ENCODE assay signal across 11 mouse cellular contexts in the genomic region with DNA sequence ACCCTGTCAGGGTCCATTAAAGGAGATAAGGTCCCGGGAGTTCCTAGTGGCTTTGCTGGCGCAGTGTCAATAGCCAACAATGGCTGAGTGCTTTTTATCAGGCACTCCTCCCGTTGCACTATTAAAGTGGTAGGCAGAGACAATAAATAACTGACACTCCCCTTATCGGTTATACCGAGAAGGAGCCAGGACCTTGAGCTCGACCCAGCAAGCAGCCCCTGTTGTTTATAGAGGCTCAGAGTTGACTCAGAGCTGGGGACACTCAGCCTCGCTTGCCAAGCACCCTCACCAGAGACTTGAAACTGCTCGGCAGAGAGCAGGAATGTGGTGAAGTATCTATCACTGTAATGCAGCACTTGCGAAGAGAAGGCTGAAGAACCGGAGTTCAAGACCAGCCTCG.
A peak's percentile ranks its signal among the peaks of the same experiment; 100 is the strongest.
DNase-seq lines count a peak whose midpoint lies in the region; ATAC-seq lines count a peak whose summit lies in the region.
"Had no signal": no experiment of that assay in that cellular context is flagged by ENCODE, and none has a peak within 500 bp of the region (broad histone marks: within the 10 kb centered on the region; RNA-seq: fewer than 3 reads in every experiment).

No protein-coding gene starts in this region.

- H3K4me2 ChIP-seq in neural tube, embryonic 13.5 days = no peak overlapping the region
- H3K4me2 ChIP-seq in neural tube, embryonic 15.5 days = no peak overlapping the region
- H3K4me2 ChIP-seq in heart, embryonic 14.5 days (ENCODE audit: low read length) = peak overlapping the region; percentile 30; the same call in 1 of the 2 replicates
- no peak overlapping the region; the same call in 1 of the 2 replicates for H3K4me2 ChIP-seq in intestine, embryonic 16.5 days (ENCODE audit: low read depth, low read length)

- H3K27ac ChIP-seq in neural tube, embryonic 13.5 days (replicated peaks) = peak overlapping the region; percentile 54
- no peak overlapping the region for H3K27ac ChIP-seq in neural tube, embryonic 15.5 days (replicated peaks)
- H3K27ac ChIP-seq in heart, embryonic 14.5 days (replicated peaks in 1 of 2; ENCODE audit: control insufficient read depth in 1 of 2, insufficient read depth in 1 of 2, low read depth in 2 of 2, low read length in 2 of 2) = peak overlapping the region; percentile 35 to 66
- H3K27ac ChIP-seq in intestine, embryonic 16.5 days (ENCODE audit: low read length) = 0 out of 2 replicates have a peak overlapping the region, but pooled peaks have one; percentile 11
- H3K27ac ChIP-seq: left cerebral cortex, adult 2 months had no signal

- 41% methylated on average over 11 of the region's 11 CpGs for WGBS in neural tube, embryonic 13.5 days
- WGBS in neural tube, embryonic 15.5 days = 38% methylated on average over 11 of the region's 11 CpGs
- 6% methylated on average over 11 of the region's 11 CpGs for WGBS in heart, embryonic 14.5 days
- 28% methylated on average over 11 of the region's 11 CpGs for whole genome bisulfite sequencing in intestine, embryonic 16.5 days

- no peak for DNase-seq in embryo, embryonic 10 days (ENCODE audit: low spot score)
- DNase-seq in gastrocnemius, postnatal 36 days = no peak
- DNase-seq: cerebellum, adult 18-20 months; kidney, postnatal 25 days; right cerebral cortex, postnatal 4 days had no signal

- H3K9ac ChIP-seq in neural tube, embryonic 13.5 days = no peak overlapping the region
- no peak overlapping the region for H3K9ac ChIP-seq in neural tube, embryonic 15.5 days (replicated peaks)
- H3K9ac ChIP-seq in heart, embryonic 14.5 days (ENCODE audit: low read length) = peak overlapping the region; percentile 41; the same call in 1 of the 2 replicates
- no peak overlapping the region for H3K9ac ChIP-seq in intestine, embryonic 16.5 days (ENCODE audit: low read depth, low read length)

- H3K36me3 ChIP-seq in neural tube, embryonic 13.5 days = no peaks in the 10 kb centered on the region
- no peaks in the 10 kb centered on the region for H3K36me3 ChIP-seq in neural tube, embryonic 15.5 days
- no peaks in the 10 kb centered on the region for H3K36me3 ChIP-seq in heart, embryonic 14.5 days (ENCODE audit: control insufficient read depth, insufficient read depth, low read length)
- H3K36me3 ChIP-seq in intestine, embryonic 16.5 days (ENCODE audit: control insufficient read depth, insufficient read depth, low read length) = no peaks in the 10 kb centered on the region

- H3K4me1 ChIP-seq in neural tube, embryonic 13.5 days (replicated peaks) = peaks cover 26% of the 10 kb centered on the region
- H3K4me1 ChIP-seq in neural tube, embryonic 15.5 days = peaks cover 12% of the 10 kb centered on the region
- peaks cover 49 to 53% of the 10 kb centered on the region in 2 experiments for H3K4me1 ChIP-seq in heart, embryonic 14.5 days (ENCODE audit: control insufficient read depth in 2 of 2, insufficient read depth in 2 of 2, low read length in 2 of 2)
- H3K4me1 ChIP-seq in intestine, embryonic 16.5 days (ENCODE audit: control insufficient read depth, insufficient read depth, low read length) = peaks cover 5% of the 10 kb centered on the region; the same call in 1 of the 2 replicates

- H3K27me3 ChIP-seq in neural tube, embryonic 13.5 days = no peaks in the 10 kb centered on the region; the same call in 1 of the 2 replicates
- no peaks in the 10 kb centered on the region for H3K27me3 ChIP-seq in neural tube, embryonic 15.5 days (replicated peaks)
- no peaks in the 10 kb centered on the region for H3K27me3 ChIP-seq in heart, embryonic 14.5 days (ENCODE audit: control insufficient read depth, insufficient read depth, low read length)
- H3K27me3 ChIP-seq in intestine, embryonic 16.5 days (replicated peaks; ENCODE audit: control insufficient read depth, insufficient read depth, low read length) = no peaks in the 10 kb centered on the region

- ATAC-seq in neural tube, embryonic 13.5 days (ENCODE audit: low read depth) = no peak
- ATAC-seq in neural tube, embryonic 15.5 days (ENCODE audit: low FRiP score) = no peak
- ATAC-seq in heart, embryonic 14.5 days (ENCODE audit: insufficient number of reproducible peaks, insufficient read depth, low FRiP score, low read depth) = peak; percentile 44; the same call in 1 of the 2 replicates
- ATAC-seq in intestine, embryonic 16.5 days = peak; percentile 68
- peak; percentile 87 for ATAC-seq in megakaryocyte-erythroid progenitor cell, adult 5-6 weeks (replicated peaks; ENCODE audit: low FRiP score, low TSS enrichment, poor library complexity, severe bottlenecking)

- no peaks in the 10 kb centered on the region for H3K9me3 ChIP-seq in neural tube, embryonic 13.5 days
- H3K9me3 ChIP-seq in neural tube, embryonic 15.5 days (replicated peaks) = no peaks in the 10 kb centered on the region
- H3K9me3 ChIP-seq in heart, embryonic 14.5 days (ENCODE audit: control insufficient read depth, low read length) = no peaks in the 10 kb centered on the region
- H3K9me3 ChIP-seq in intestine, embryonic 16.5 days (ENCODE audit: control insufficient read depth, low read length) = no peaks in the 10 kb centered on the region

- intact Hi-C loops in gastrocnemius, postnatal 36 days (cut with DNase I) = no loop called here

- no peak overlapping the region for H3K4me3 ChIP-seq in neural tube, embryonic 13.5 days
- no peak overlapping the region for H3K4me3 ChIP-seq in neural tube, embryonic 15.5 days (replicated peaks)
- no peak overlapping the region for H3K4me3 ChIP-seq in heart, embryonic 14.5 days (ENCODE audit: control insufficient read depth in 1 of 2, insufficient read depth in 1 of 2, low read depth in 1 of 2, low read length in 2 of 2)
- H3K4me3 ChIP-seq in intestine, embryonic 16.5 days (ENCODE audit: low read length) = no peak overlapping the region
- H3K4me3 ChIP-seq: left cerebral cortex, adult 2 months had no signal

Comparison
In these comparisons a context has a peak if more than half of its experiments do, and no peak if none do; other contexts are left out.
1. ATAC-seq: peak in heart, embryonic 14.5 days (single experiment), intestine, embryonic 16.5 days (single experiment) and megakaryocyte-erythroid progenitor cell, adult 5-6 weeks (single experiment); none in neural tube, embryonic 13.5 days (single experiment) and neural tube, embryonic 15.5 days (single experiment).